Mouse (Mus musculus) lung, postnatal 25 days (tissue): ENCODE data around the gene Mtmr10.
A peak's percentile ranks its signal among the peaks of the same experiment; 100 is the strongest.

ENCODE experiments used
- DNase-seq: peaks from one replicate; pipeline ENCODE4 v3.0.0; 2022; ENCODE audit warnings: low spot score

Gene Mtmr10

GRCm38 (mm10) chr7:64291722-64292121, 4.3 kb downstream of the Mtmr10 start:
- no peak for DNase-seq

GRCm38 (mm10) chr7:64296286-64297010, 9.0 kb downstream of the Mtmr10 start:
- peak; percentile 35 for DNase-seq

- DNase-seq: no peak
These were observed 22.8 kb downstream of the Mtmr10 start for GRCm38 (mm10) chr7:64310241-64310640.

- DNase-seq: no peak
These were observed 23.3 kb downstream of the Mtmr10 start for GRCm38 (mm10) chr7:64310756-64311155.

- DNase-seq: no peak
These were observed 25.4 kb downstream of the Mtmr10 start for GRCm38 (mm10) chr7:64312811-64313210.

- DNase-seq: no peak
These were observed 33.7 kb downstream of the Mtmr10 start for GRCm38 (mm10) chr7:64321125-64321524.

- no peak for DNase-seq
These were observed 34.2 kb downstream of the Mtmr10 start for GRCm38 (mm10) chr7:64321658-64322057.

GRCm38 (mm10) chr7:64326892-64327291, 39.4 kb downstream of the Mtmr10 start:
- peak; percentile 81 for DNase-seq

- no peak for DNase-seq
These were observed 40.0 kb downstream of the Mtmr10 start for GRCm38 (mm10) chr7:64327486-64327885.

GRCm38 (mm10) chr7:64331309-64331708, 43.9 kb downstream of the Mtmr10 start:
- no peak for DNase-seq

- DNase-seq: no peak
These were observed 45.2 kb downstream of the Mtmr10 start for GRCm38 (mm10) chr7:64332686-64333085.

GRCm38 (mm10) chr7:64347813-64348212, 60.4 kb downstream of the Mtmr10 start:
- no peak for DNase-seq

- DNase-seq: no peak
These were observed 61.9 kb downstream of the Mtmr10 start for GRCm38 (mm10) chr7:64349147-64349861.

GRCm38 (mm10) chr7:64351087-64351486, 63.6 kb downstream of the Mtmr10 start:
- no peak for DNase-seq

- no peak for DNase-seq
These were observed 66.8 kb downstream of the Mtmr10 start for GRCm38 (mm10) chr7:64354206-64354605.

GRCm38 (mm10) chr7:64356661-64357060, 69.2 kb downstream of the Mtmr10 start:
- DNase-seq: no peak

- DNase-seq: peak; percentile 91
These were observed 70.0 kb downstream of the Mtmr10 start for GRCm38 (mm10) chr7:64357405-64357804.

GRCm38 (mm10) chr7:64358666-64359065, 71.2 kb downstream of the Mtmr10 start:
- DNase-seq: no peak

- DNase-seq: no peak
These were observed 72.6 kb downstream of the Mtmr10 start for GRCm38 (mm10) chr7:64359943-64360585.

- DNase-seq: no peak
These were observed 73.1 kb downstream of the Mtmr10 start for GRCm38 (mm10) chr7:64360586-64360945.

- DNase-seq: peak; percentile 58
These were observed 78.4 kb downstream of the Mtmr10 start for GRCm38 (mm10) chr7:64365863-64366262.

GRCm38 (mm10) chr7:64369841-64370240, 82.4 kb downstream of the Mtmr10 start:
- no peak for DNase-seq
